Mouse (Mus musculus) neural tube, embryonic 10.5 days (tissue): ENCODE results near the gene Gm10322.

Experiments
- DNase-seq: peaks from one replicate; pipeline ENCODE4 v3.0.0-alpha.2; 2017; ENCODE audit warnings: low spot score; ENCODE audit errors: extremely low spot score

Gm10322 gene

DNA sequence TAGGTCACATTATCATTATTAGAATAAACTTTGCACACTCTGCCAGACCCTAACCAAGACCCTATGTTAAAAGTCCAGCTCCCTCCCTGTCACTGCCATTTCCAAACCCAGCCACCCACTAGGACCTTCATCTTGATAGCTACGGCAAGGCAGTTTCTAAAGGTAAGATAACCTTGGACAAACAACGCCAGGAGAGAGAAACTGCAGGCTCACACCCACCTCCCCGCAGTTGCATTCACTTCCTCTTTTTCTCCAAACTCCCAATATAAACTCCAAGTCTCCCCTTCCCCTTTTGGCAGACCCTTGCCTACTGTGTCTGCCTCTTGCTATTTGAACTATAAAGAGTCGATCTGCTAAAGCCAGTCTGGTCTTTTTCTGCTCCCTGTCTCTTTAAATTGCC lies 29.3 kb downstream of the Gm10322 start:
- no peak for DNase-seq

DNA sequence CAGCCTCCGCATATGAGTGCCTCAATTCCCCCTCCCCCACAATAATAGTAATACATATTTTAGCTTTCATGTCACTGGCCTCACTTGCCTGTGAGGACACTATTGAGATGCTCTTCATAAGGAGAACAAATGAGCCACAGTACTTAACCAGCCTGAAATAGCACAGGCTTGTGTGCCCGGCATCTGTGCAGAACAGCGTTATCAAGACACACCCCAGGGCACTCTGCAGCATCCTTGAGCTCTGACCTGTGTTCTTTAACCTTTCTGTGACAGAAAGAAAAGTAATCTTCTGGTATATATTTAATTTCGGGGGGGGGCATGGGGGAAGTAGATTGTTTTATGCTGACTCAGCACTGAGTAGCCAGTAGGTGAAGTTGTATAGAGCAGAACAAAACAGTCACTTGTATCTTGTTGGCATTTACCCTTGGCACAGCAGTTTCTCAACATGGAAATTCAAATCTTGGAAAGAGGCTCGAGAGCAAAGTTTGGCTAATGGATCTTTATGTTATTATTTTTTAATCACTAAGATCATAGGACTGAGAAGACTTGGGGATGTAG lies 31.0 kb downstream of the Gm10322 start:
- DNase-seq: no peak

DNA sequence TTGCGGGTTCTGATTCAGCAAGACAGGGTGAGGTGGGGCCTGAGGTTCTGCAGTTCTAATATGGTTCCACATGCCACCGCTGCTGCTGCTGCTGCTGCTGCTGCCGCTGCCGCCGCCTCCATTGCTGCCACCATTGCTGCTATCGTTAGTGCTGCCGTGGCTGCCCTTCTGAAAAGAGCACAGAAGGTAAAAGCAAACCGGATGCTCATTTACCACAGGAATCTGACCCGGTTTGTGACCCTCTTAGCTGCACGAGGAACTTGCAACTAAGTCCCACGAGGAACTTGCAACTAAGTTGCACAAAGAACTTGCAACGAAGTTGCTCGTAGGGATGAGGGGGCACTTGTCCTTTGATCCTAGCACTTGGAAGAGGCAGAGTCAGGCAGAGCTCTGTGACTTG lies 40.9 kb downstream of the Gm10322 start:
- DNase-seq: no peak

DNA sequence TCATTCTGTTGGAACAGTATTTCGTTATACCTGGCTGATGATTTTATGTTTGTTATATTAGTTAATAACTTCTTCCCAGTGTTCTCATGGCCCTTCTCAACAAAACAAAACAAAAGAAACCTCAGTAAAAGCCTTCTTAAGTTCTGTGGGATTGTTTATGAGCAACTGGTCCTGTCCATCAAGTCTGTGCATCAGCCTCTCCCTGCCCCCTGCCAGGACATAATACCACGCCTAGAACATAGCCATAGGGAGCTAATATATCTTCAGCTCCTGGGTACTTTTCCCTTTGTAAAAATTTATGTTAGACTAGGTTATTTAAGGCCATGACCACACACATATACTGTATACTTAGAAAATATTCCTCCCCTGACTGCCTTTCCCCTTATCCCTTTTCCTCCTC lies 48.9 kb downstream of the Gm10322 start:
- no peak for DNase-seq

DNA sequence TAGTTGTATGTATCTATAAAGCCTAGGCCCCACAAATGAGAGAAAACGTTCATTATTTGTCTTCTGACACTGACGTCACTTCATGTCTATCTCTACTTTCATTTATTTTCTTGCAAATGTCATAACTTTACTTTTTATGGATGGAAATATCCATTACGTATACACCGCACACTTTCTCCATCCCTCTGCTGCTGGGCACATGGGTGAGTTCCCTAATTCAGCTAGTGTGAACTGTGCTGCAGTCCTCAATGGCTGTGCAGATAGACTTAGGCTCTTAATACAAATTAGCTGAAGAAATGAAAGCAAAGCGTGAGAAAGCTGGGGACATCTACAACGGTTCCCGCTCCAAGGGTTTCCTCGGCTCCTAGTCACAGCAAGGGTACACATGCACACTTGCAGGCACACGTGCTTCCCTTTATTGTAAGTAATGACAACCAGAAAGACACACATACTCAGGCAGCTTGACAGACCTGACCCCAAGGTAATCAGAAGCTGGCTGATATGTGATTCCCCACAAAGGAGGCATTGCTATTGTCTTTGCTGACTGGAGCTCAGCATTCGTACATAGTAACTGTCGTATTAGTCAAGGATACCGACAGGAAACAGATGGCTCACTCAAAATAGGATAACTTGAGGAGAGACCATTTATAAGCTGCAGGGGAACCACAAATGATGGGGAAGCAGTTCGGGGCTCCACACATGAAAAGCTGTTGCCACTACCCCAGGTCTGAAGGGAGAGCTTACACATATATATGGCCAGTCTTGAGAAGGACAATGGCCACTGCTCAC lies 49.8 kb downstream of the Gm10322 start:
- DNase-seq: no peak
